Mouse (Mus musculus): ENCODE results near the gene BC034090.

BC034090 gene

DNA sequence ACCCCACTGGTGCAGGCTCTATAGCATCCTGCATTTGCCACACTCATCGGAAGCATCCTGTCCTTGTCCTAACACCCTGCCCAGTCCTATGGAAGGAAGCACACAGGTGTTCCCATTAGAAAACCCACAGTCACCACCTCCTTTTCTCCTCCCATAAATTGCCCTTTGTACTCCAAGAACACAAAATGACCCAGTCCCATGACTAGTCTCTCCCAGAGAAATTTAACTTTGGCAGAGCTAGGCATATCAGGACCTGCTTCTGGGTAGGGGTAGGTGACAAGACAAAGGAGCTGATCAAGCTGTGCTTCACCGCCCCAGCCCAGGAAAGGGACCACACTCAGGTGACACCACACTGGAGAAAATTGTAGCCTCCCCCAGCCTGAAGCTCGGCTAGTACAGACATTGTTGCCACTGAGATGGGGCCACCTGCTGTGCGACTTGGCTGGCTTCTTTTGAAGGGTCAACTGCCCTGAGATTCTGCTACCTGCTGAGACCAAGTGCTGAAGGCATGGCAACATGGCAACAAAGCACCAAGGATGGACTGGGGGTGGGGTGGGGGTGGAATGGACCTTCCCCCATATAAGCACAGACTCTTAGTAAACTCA, 6.4 kb upstream of the BC034090 start:
- TF ChIP-seq NANOG (IDR thresholded peaks at IDR 0.05; ENCODE audit: borderline replicate concordance, low read length) = 0 out of 2 replicates have a peak, but pooled peaks have one; percentile 18
- TF ChIP-seq CTCF (conservative IDR thresholded peaks at IDR 0.05; ENCODE audit: low read length) = no peak
- no peak for TF ChIP-seq POU5F1 (IDR thresholded peaks at IDR 0.05; ENCODE audit: borderline replicate concordance, low read length)
- Histone ChIP-seq H3K36me3 (ENCODE audit: insufficient read depth, low read length) (no peaks in the 10 kb centered on the region), H3K9me3 (ENCODE audit: low read length) (no peaks in the 10 kb centered on the region), H3K4me3 (replicated peaks; ENCODE audit: low read length) (no peak overlapping the region), H3K27me3 (ENCODE audit: insufficient read depth, low read length) (peaks cover 27% of the 10 kb centered on the region), H3K4me1 (replicated peaks; ENCODE audit: low read depth, low read length) (peaks cover 60% of the 10 kb centered on the region)

- no peak overlapping the region for H3K4me3 ChIP-seq (replicated peaks; ENCODE audit: low read length)
- H3K27me3 ChIP-seq (ENCODE audit: insufficient read depth, low read length) = peaks cover 35% of the 10 kb centered on the region
- TF ChIP-seq NANOG (IDR thresholded peaks at IDR 0.05; ENCODE audit: borderline replicate concordance, low read length) = no peak
- TF ChIP-seq POU5F1 (IDR thresholded peaks at IDR 0.05; ENCODE audit: borderline replicate concordance, low read length) = no peak
- no peak for TF ChIP-seq CTCF (conservative IDR thresholded peaks at IDR 0.05; ENCODE audit: low read length)
- no peaks in the 10 kb centered on the region for H3K9me3 ChIP-seq (ENCODE audit: low read length)
- peaks cover 68% of the 10 kb centered on the region for H3K4me1 ChIP-seq (replicated peaks; ENCODE audit: low read depth, low read length)
- no peaks in the 10 kb centered on the region for H3K36me3 ChIP-seq (ENCODE audit: insufficient read depth, low read length)
These were observed 5.7 kb upstream of the BC034090 start for GRCm38 (mm10) chr1:155249896-155250295.

- no peaks in the 10 kb centered on the region for H3K9me3 ChIP-seq (ENCODE audit: low read length)
- peaks cover 72% of the 10 kb centered on the region for H3K4me1 ChIP-seq (replicated peaks; ENCODE audit: low read depth, low read length)
- H3K27me3 ChIP-seq (ENCODE audit: insufficient read depth, low read length) = peaks cover 52% of the 10 kb centered on the region
- no peaks in the 10 kb centered on the region for H3K36me3 ChIP-seq (ENCODE audit: insufficient read depth, low read length)
- no peak for TF ChIP-seq CTCF (conservative IDR thresholded peaks at IDR 0.05; ENCODE audit: low read length)
- no peak for TF ChIP-seq NANOG (IDR thresholded peaks at IDR 0.05; ENCODE audit: borderline replicate concordance, low read length)
- TF ChIP-seq POU5F1 (IDR thresholded peaks at IDR 0.05; ENCODE audit: borderline replicate concordance, low read length) = no peak
- H3K4me3 ChIP-seq (replicated peaks; ENCODE audit: low read length) = no peak overlapping the region
These were observed 3.8 kb upstream of the BC034090 start for GRCm38 (mm10) chr1:155248041-155248440.

- peaks cover 66% of the 10 kb centered on the region for H3K4me1 ChIP-seq (replicated peaks; ENCODE audit: low read depth, low read length)
- H3K27me3 ChIP-seq (ENCODE audit: insufficient read depth, low read length) = peaks cover 57% of the 10 kb centered on the region
- no peaks in the 10 kb centered on the region for H3K9me3 ChIP-seq (ENCODE audit: low read length)
- H3K4me3 ChIP-seq (replicated peaks; ENCODE audit: low read length) = no peak overlapping the region
- no peaks in the 10 kb centered on the region for H3K36me3 ChIP-seq (ENCODE audit: insufficient read depth, low read length)
- TF ChIP-seq POU5F1 (IDR thresholded peaks at IDR 0.05; ENCODE audit: borderline replicate concordance, low read length) (no peak), NANOG (IDR thresholded peaks at IDR 0.05; ENCODE audit: borderline replicate concordance, low read length) (no peak), CTCF (conservative IDR thresholded peaks at IDR 0.05; ENCODE audit: low read length) (no peak)
These were observed 3.2 kb upstream of the BC034090 start for GRCm38 (mm10) chr1:155247441-155247840.

DNA sequence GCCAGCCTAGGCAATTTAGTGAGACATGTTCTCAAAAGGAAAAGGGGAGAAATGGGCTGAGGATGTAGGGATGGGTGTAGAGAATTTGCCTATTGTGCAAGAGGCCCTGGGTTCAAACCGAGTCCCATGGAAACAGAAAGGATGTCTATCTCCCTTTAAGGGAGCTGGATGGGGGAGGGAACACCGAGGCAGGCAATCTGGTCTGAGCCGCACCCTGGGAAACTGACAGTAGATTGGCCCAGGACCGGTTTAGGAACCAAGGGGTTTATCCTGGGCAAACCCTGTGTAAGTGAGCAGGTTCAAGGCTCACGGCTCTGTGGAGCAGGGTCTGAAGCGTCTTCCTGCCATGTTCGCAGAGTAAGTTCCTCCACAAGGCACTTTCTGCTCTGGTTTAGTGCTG, 1.3 kb upstream of the BC034090 start:
- no peak for TF ChIP-seq CTCF (conservative IDR thresholded peaks at IDR 0.05; ENCODE audit: low read length)
- TF ChIP-seq POU5F1 (IDR thresholded peaks at IDR 0.05; ENCODE audit: borderline replicate concordance, low read length) = no peak
- TF ChIP-seq NANOG (IDR thresholded peaks at IDR 0.05; ENCODE audit: borderline replicate concordance, low read length) = no peak

DNA sequence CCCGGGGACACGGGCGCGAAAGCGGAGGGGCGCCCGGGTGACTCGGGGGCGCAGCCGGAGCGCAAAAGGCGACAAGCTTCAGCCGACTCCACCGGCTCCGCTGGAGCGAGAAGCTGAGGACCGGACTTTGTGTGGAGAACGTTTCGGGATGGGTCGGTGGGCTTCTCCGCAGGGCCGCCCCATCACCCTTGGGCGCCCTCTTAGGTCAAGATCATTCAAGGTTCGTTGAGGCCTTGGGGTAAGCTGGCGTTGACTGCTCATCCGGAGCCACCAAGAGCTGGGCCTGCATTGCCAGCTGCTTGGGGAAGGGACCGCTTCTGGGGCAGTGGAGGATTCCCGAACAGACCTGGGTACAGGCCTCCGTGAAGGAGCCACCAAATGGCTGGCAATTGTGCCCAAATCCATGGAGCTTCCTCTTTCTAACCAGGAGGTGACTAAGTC, 547 bp upstream of the BC034090 start:
- Histone ChIP-seq H3K4me1 (replicated peaks; ENCODE audit: low read depth, low read length) (peaks cover 64% of the 10 kb centered on the region), H3K4me3 (replicated peaks; ENCODE audit: low read length) (peak overlapping the region; percentile 80), H3K36me3 (ENCODE audit: insufficient read depth, low read length) (no peaks in the 10 kb centered on the region), H3K27me3 (ENCODE audit: insufficient read depth, low read length) (peaks cover 80% of the 10 kb centered on the region), H3K9me3 (ENCODE audit: low read length) (no peaks in the 10 kb centered on the region)
- TF ChIP-seq NANOG (IDR thresholded peaks at IDR 0.05; ENCODE audit: borderline replicate concordance, low read length) (no peak), POU5F1 (IDR thresholded peaks at IDR 0.05; ENCODE audit: borderline replicate concordance, low read length) (no peak), CTCF (conservative IDR thresholded peaks at IDR 0.05; ENCODE audit: low read length) (no peak)

More for the DNA sequence above, 1.3 kb upstream of the BC034090 start:
- H3K27me3 ChIP-seq (ENCODE audit: insufficient read depth, low read length) = peaks cover 76% of the 10 kb centered on the region
- no peaks in the 10 kb centered on the region for H3K36me3 ChIP-seq (ENCODE audit: insufficient read depth, low read length)
- H3K4me1 ChIP-seq (replicated peaks; ENCODE audit: low read depth, low read length) = peaks cover 63% of the 10 kb centered on the region
- no peak overlapping the region for H3K4me3 ChIP-seq (replicated peaks; ENCODE audit: low read length)
- H3K9me3 ChIP-seq (ENCODE audit: low read length) = no peaks in the 10 kb centered on the region

DNA sequence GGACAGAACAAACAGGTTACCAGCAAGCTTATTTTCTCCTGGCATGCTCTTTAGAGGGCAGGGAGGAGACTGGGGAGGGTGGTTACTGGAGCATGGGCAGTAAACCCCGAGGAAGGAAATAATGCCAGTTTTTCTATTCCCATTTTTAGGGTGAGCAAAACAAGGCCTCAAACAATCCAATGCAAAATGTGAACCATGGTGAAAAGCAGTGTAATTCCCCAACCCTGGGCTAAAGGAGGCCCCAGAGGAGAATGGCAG, 1.8 kb downstream of the BC034090 start:
- no peaks in the 10 kb centered on the region for H3K36me3 ChIP-seq (ENCODE audit: insufficient read depth, low read length)
- H3K4me1 ChIP-seq (replicated peaks; ENCODE audit: low read depth, low read length) = peaks cover 53% of the 10 kb centered on the region
- no peaks in the 10 kb centered on the region for H3K9me3 ChIP-seq (ENCODE audit: low read length)
- no peak for TF ChIP-seq POU5F1 (IDR thresholded peaks at IDR 0.05; ENCODE audit: borderline replicate concordance, low read length)
- no peak for TF ChIP-seq NANOG (IDR thresholded peaks at IDR 0.05; ENCODE audit: borderline replicate concordance, low read length)
- no peak for TF ChIP-seq CTCF (conservative IDR thresholded peaks at IDR 0.05; ENCODE audit: low read length)
- peaks cover 93% of the 10 kb centered on the region for H3K27me3 ChIP-seq (ENCODE audit: insufficient read depth, low read length)
- no peak overlapping the region for H3K4me3 ChIP-seq (replicated peaks; ENCODE audit: low read length)

DNA sequence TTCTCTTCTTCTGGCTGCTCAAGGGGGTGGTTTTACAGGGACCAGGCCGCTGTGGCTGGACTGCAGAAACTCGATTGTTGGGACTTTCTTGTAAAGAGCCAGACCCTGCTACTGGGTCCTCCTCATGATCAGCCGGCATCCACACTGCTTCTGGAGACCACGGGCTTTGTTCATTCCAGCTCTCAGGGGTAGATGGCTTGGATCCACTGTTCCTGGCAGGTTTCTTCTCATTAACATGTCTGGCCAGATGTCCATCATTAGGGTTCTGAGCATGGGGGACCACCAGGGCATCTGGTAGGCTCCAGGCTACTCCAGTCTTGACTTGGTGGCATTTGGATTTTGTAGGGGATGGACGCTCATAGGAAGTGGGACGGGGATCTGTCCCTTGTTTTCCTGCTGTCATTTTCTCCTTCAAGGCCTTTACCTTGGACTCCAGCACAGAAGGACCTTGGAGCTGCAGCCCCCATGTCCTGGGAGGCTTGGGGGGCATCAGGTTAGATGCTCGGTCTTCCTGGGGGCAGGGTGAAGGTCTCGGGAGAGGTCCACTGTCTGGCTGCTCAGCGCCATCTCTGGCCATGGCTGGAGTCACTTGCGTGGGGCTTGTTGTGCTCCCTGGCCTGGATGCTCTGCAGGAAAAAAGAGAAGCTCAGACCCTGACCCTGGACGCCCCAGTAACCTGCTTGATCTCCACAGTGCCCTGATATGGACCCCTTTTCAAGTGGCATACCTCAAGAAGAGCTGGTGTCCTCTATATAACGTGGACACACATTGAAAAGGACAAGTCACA, 2.4 kb downstream of the BC034090 start:
- peaks cover 93% of the 10 kb centered on the region for H3K27me3 ChIP-seq (ENCODE audit: insufficient read depth, low read length)
- H3K4me3 ChIP-seq (replicated peaks; ENCODE audit: low read length) = no peak overlapping the region
- no peaks in the 10 kb centered on the region for H3K9me3 ChIP-seq (ENCODE audit: low read length)
- H3K4me1 ChIP-seq (replicated peaks; ENCODE audit: low read depth, low read length) = peaks cover 53% of the 10 kb centered on the region
- TF ChIP-seq CTCF (conservative IDR thresholded peaks at IDR 0.05; ENCODE audit: low read length) = no peak
- TF ChIP-seq NANOG (IDR thresholded peaks at IDR 0.05; ENCODE audit: borderline replicate concordance, low read length) = no peak
- TF ChIP-seq POU5F1 (IDR thresholded peaks at IDR 0.05; ENCODE audit: borderline replicate concordance, low read length) = no peak
- H3K36me3 ChIP-seq (ENCODE audit: insufficient read depth, low read length) = no peaks in the 10 kb centered on the region
